Mouse (Mus musculus): ENCODE measurements around the gene Olfr395.
"Not testable (repeated sequence)": the region's sequence is repeated elsewhere in the genome, so short reads cannot be mapped to it uniquely, and the experiment has no call there.

The Olfr395 gene

DNA sequence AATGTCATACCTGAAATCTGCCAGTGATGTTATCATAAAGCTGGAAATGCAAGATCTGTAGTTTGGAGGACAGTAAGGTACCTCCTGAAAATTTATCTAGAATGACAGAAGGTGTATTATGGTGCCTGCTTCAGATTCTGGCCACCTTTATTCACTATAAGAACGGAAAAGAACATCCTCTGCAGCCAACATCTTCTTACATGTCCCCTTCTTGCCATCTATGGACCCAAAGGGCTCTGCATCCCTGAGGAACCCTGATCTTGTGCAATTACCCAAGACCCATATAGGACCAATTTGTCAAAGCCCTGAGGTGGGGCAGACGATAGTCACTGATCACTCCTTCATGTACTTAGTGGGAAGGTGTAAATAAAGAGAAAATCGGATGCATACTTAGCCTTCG, at the start of gene Olfr395:
TSS of gene Olfr395 (minus strand) at position 101 of the 400 bp plus-strand sequence.
- DNase-seq (ENCODE audit: low read depth): not testable (repeated sequence)

DNA sequence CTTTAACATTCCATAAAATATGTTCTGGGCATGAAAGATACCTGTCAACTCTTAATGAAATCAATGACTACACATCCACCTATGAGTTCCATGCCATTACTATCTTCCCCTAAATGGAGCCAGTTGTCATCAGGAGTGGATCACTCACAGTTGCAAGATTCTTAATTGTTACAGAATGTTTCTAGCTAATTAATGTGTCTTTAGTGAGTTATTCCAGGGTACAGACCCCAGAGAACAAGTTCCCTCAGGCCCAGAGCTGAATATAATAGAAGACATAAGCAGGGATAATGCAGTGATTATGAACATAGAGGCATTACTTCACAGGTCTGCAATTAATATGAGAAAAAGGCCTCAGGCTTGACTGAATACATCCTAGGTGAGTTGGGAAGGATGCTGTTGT, 27.3 kb upstream of the Olfr395 start, which contains the start of gene Olfr23:
TSS of gene Olfr23 (plus strand) at position 301 of the 400 bp plus-strand sequence.
- DNase-seq (ENCODE audit: low read depth): no peak

DNA sequence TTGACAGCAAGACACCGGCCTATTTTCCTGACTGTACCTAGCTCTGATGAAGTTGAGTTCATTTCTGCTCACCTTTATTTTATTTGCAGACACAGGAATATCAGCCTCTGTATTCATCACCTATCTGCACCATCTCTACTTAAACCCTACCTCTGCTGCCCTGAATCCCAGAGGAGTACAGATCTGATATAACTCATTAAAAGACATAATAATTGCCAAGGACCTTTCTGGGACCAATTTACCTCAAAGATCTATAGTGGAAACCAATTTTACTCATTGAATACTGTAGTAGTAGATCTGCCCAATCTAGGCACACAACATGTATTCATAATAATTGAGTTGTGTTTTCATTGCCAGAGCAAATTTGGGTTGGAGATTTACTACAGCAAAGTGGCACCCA, 18.4 kb downstream of the Olfr395 start, which contains the start of gene Olfr394:
TSS of gene Olfr394 (minus strand) at position 101 of the 400 bp plus-strand sequence.
- no peak for DNase-seq (ENCODE audit: low read depth)

Measured in c-Kit-positive CD71-negative TER-119-negative erythroid progenitor cells, embryonic 14.5 days (primary cell).